Mouse (Mus musculus) embryonic fibroblast, embryonic 13.5 days (primary cell): ENCODE results near the gene Ccl12. TPM values are rescaled to one million over a fixed set of nuclear protein-coding genes. Genes with fewer than 3 reads are reported as not detected.

ENCODE experiments used
- H3K27ac ChIP-seq: 2 replicates; pipeline ENCODE4 v1.5.1; 2012; ENCODE audit warnings: low read length, control low read depth, inconsistent platforms; ENCODE audit not compliant: insufficient read depth
- H3K4me1 ChIP-seq: 2 replicates; pipeline ENCODE4 v1.6.1; 2011; ENCODE audit warnings: low read length; ENCODE audit not compliant: control insufficient read depth, insufficient read depth
- H3K4me3 ChIP-seq: 2 replicates; pipeline ENCODE4 v1.5.1; 2011; ENCODE audit warnings: mild to moderate bottlenecking, control low read depth, low read length; ENCODE audit not compliant: insufficient read depth
- CTCF ChIP-seq: IDR thresholded peaks from 2 replicates; pipeline ENCODE4 v1.5.1; 2011; ENCODE audit warnings: mild to moderate bottlenecking, control low read depth, low read length, moderate library complexity, borderline replicate concordance; ENCODE audit not compliant: insufficient read depth
- POLR2A ChIP-seq: IDR thresholded peaks from 2 replicates; pipeline ENCODE4 v1.6.1; 2011; ENCODE audit warnings: low read depth, mild to moderate bottlenecking, control low read depth, low read length, moderate library complexity
- polyA plus RNA-seq: library from polyadenylated mRNA; stranded (reverse); fragments of >200 nt; gene quantifications from 2 replicates; pipeline ENCODE4 v1.2.4, GENCODE M21; 2011; ENCODE audit warnings: low read depth; ENCODE audit not compliant: missing spikeins, insufficient read length

Gene Ccl12
- polyA plus RNA-seq, 1 experiment, result 7.3 TPM

DNA sequence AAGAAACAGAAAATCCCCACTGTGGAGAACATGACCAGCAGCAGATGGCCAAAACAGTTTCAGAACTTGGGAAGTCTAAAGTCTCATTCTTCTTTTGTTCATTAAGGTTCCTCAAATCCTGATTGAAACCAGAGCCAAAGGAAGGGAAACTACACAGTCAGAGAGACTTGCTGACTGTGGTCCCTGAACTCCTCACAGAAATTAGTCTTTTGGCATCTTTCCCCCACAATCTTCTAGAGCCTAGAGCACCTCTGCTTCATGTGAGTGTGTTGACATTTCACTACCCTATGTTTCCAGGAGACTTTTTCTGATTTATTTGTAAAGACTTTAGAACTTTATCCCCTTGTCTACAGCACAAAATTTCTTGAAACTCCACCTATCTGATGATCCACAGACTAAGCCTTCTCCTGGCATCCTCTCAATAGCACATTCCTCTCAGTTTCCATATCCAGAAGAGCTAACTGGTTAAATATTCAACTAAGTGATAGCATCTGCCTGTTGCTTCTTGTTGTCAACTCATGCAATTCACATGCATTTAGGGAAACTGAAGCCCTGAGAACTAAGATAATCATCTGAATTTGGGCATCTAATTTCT is 23.4 kb upstream of the Ccl12 start:
- Histone ChIP-seq H3K4me3 (no peak overlapping the region), H3K4me1 (peaks cover 3% of the 10 kb centered on the region), H3K27ac (peak overlapping the region; percentile 86)
- no peak for TF ChIP-seq CTCF
- no peak for TF ChIP-seq POLR2A

DNA sequence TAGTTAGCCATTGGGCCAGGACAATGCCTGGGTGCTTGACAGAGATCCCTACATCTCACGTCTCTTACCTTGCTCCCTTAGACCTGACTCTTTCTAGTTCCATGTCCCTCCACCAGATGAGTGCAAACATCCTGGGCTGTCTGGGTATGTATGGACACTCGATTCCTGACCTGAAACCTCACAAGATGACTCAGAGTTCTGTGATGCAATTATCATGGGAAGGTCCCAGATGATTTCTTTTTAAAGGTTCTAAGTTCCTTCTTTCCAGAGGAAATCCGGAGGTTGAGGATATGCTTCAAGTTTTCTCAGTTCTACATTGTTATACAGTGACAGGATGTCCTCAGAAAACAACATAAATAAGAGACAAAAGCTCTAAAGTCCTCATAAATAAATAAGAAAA is 20.8 kb upstream of the Ccl12 start:
- no peak overlapping the region for H3K4me3 ChIP-seq
- H3K4me1 ChIP-seq, result peaks cover 3% of the 10 kb centered on the region
- H3K27ac ChIP-seq, result no peak overlapping the region
- no peak for TF ChIP-seq POLR2A
- no peak for TF ChIP-seq CTCF

DNA sequence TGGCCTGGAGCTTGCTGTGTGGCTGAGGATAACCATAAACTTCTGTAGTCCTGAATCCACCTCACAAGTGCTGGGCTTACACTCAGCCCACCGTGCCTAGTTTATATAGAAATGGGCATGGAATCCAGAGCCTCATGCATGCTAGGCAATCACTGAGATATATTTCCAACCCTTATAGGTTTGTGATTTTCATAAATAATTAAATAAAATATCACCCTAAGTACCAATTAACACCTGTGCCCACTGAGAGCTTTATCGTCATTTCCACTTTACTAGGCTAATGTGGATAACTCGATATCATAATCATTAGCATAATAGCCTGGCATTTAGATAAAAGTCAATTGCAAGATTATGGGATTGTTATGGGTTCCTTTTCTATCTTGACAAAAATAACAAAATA is 17.3 kb upstream of the Ccl12 start:
- Histone ChIP-seq H3K4me1 (peaks cover 3% of the 10 kb centered on the region), H3K4me3 (no peak overlapping the region), H3K27ac (no peak overlapping the region)
- TF ChIP-seq CTCF (no peak), POLR2A (no peak)

DNA sequence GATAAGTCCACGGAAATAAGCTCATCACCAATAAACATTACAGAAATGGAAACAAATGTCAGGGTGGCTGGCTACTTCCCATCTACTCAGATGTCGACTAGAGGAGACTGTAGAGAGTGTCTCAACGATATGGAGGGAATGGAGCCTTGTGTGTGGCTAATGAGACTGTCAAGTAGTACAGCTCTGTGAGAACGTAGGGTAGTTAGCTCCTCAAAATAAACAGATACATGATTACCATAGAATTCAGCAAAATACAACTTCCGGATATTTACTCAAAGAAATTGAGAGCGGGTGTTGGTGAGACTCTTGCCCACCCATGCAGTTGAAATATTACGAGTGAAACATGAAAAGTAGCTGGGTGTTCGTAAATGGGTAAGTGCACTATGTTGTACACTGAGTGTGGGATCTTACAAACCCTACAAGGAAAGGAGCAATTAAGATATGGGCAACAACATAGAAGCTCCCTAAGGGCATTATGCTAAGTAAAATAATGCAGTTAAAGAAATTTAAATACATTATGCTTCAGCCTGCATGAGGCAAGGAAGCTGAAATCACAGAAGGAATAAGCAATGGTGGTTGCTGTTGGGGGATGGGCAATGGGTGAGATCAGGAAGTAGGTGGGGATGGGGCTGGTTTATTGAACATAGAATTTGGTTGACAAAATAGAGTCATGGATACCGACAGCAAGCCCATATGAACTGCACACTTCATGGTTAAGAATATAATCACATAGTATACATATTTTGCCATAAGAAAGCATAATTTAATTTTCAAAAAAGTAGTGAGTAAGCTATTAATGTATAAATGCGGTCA is 1.9 kb upstream of the Ccl12 start:
- TF ChIP-seq CTCF (no peak), POLR2A (no peak)
- H3K4me1 ChIP-seq, result no peaks in the 10 kb centered on the region
- H3K4me3 ChIP-seq, result no peak overlapping the region
- no peak overlapping the region for H3K27ac ChIP-seq

DNA sequence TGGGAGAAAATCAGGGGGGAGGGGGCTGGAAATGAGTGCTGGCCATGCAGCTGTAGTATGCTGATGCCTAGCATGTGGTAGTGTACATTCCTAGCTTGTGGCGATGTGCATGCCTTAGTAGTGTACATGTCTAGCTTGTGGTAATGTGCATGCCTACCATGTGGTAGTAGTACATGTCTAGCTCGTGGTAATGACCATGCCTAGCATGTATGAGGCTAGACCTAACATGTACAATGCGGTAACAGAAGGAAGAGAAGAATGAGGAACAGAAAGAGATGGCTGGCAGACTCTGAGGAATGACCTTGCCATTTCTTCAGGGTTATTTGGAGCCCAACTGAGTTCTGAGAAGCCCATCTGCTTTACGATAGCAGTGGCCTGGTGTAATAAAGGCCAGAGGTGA is 558 bp upstream of the Ccl12 start:
- H3K4me1 ChIP-seq, result no peaks in the 10 kb centered on the region
- H3K27ac ChIP-seq, result no peak overlapping the region
- H3K4me3 ChIP-seq, result no peak overlapping the region
- TF ChIP-seq CTCF, result no peak
- no peak for TF ChIP-seq POLR2A

DNA sequence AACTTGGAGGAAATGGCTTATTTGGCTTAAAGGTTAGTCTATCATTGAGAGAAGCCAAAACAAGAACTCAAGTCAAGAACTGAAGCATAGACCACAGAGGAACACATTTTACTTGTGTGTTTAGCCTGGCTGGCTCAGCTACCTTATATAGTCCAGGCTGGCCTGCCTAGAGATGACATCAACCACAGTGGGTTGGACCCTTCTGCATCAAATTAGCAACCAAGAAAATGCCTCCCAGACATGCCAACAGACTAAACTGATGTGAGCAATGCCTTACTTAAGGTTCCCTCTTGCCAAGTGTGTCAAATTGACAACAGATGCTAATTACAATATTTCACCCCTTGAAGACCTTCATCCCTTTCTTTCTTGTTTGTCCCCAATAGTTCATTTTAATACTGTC is 8.0 kb downstream of the Ccl12 start:
- TF ChIP-seq POLR2A (no peak), CTCF (no peak)
- no peaks in the 10 kb centered on the region for H3K4me1 ChIP-seq
- no peak overlapping the region for H3K27ac ChIP-seq
- H3K4me3 ChIP-seq, result no peak overlapping the region

DNA sequence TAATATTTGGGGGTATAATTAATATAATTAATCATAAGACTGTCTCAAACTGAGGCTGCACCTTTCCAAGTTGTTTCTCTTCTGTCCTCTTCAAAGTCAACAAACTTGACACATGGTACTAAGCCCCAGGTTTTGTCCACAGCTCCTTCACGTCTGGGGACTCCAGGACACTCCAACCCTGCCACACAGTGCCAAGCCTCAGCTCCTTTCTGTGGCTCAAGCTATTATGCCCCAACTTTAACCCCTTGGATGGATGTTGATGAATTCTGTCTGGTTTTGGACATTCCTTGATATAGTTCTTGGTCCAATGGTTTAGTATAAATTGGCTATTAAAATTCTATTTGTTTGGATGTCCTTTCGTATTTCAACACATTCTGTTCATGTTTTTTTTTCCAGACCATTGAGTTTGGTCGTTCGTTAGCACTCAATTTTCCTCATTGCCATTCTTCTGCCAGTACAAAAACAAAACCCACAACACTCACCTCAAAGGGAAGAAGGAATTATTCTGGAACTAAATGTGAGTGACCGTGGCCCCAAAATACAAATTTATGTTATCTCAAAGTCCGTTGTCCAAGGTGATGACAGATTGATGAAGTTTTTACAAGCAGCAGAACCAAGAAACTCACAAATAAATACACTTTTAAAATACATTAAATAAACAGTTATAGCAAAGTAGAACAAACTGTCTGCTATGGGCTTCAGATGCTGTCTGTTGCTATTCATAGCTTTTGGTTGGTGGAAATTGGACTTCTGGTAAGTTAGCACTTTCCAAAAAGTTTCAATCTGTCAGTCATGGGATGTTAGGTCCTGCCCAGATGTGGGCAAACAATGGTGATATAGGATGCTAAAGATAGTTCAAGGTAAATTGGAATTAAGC is 9.0 kb downstream of the Ccl12 start:
- TF ChIP-seq CTCF (no peak), POLR2A (no peak)
- H3K27ac ChIP-seq, result no peak overlapping the region
- H3K4me1 ChIP-seq, result no peaks in the 10 kb centered on the region
- no peak overlapping the region for H3K4me3 ChIP-seq

DNA sequence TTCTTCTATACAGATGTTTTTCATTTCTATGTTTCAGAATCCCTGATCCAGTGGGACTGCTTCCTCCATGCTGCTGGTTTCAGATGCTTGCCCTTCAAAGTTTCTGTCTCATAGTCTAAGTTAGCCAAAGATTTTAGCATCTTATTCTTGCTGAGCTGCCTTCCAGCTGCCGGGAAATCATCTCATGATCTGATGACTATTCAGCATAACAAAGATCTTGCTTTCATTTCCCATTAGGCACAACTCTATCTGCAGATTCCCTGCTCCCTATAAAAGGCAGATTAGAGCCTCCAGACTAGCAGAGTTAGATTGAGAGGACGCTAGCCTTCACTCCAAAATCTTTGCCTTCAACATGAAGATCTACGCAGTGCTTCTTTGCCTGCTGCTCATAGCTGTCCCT is 13.2 kb downstream of the Ccl12 start, which contains the start of gene Ccl8:
Ccl8 (plus strand) TSS at position 301 of the 400 bp plus-strand sequence.
- H3K4me3 ChIP-seq, result no peak within 1 kb of the TSS
- no peak within 1 kb of the TSS for H3K27ac ChIP-seq
- TF ChIP-seq POLR2A, result no peak
- no peak for TF ChIP-seq CTCF
- no peaks in the 10 kb centered on the region for H3K4me1 ChIP-seq

DNA sequence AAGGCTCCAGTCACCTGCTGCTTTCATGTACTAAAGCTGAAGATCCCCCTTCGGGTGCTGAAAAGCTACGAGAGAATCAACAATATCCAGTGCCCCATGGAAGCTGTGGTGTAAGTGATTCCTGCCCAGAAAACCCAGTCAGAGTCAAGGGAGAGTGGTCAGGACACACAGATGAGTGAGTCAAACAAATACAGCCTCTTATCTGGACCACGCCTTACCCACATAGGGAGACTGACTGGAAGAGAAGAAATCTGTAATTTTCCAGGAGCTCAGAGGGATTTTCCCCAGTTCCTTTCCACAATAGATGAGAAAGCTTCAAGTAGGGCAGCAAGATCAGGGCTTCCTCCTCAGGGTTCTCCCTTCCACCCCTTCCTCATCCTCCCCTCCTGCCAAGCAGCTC is 14.4 kb downstream of the Ccl12 start:
- H3K4me3 ChIP-seq, result no peak overlapping the region
- H3K4me1 ChIP-seq, result no peaks in the 10 kb centered on the region
- TF ChIP-seq POLR2A (no peak), CTCF (no peak)
- H3K27ac ChIP-seq, result no peak overlapping the region

DNA sequence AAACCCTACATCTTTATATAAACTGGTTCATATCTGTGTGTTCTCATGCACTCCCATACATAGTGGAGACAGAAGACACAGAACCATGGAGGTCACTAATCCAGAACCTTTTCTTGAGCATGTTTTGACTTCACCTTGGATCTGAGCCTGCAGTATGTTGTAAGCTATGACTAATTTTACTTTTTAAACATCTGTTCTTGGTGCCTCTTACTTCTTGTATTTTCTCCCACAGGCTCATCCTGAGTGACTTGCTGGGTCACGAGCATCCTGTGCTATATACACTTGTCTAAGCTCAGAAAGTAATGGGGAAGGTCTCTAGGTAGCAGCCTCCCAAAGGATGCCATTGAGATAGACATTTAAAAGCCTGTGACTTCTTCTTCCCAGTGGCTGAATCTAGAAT is 31.3 kb downstream of the Ccl12 start:
- TF ChIP-seq CTCF (no peak), POLR2A (no peak)
- no peak overlapping the region for H3K27ac ChIP-seq
- H3K4me1 ChIP-seq, result peaks cover 6% of the 10 kb centered on the region
- H3K4me3 ChIP-seq, result no peak overlapping the region
